Mouse (Mus musculus) midbrain, embryonic 13.5 days (tissue): ENCODE measurements at regions not wholly inside any gene's neighbourhood (a gene's known extent, or its start where the extent isn't known, plus 50 kb on each side); places are given as distances from the start of the nearest gene placed in this dataset.

ENCODE experiments used
- ATAC-seq: fragments of 200-750 bp; cut with Nextera tagmentation; 2 replicates; pipeline ENCODE4 v1.8.0; 2017; ENCODE audit warnings: mild to moderate bottlenecking, moderate TSS enrichment, moderate library complexity
- H3K27ac ChIP-seq: fragments of 300-500 bp; sonication (generic); 2 replicates; pipeline ENCODE4 v1.5.1; 2015; ENCODE audit warnings: inconsistent platforms, mild to moderate bottlenecking, moderate library complexity
- H3K27me3 ChIP-seq: fragments of 300-500 bp; sonication (generic); 2 replicates; pipeline ENCODE4 v1.6.1; 2015; ENCODE audit warnings: mild to moderate bottlenecking, inconsistent platforms
- H3K36me3 ChIP-seq: fragments of 300-500 bp; sonication (generic); 2 replicates; pipeline ENCODE4 v1.6.1; 2015; ENCODE audit warnings: mild to moderate bottlenecking, inconsistent platforms
- H3K4me1 ChIP-seq: fragments of 300-500 bp; sonication (generic); replicated peaks from 2 replicates; pipeline ENCODE4 v1.6.1; 2015; ENCODE audit warnings: inconsistent platforms
- H3K4me2 ChIP-seq: fragments of 300-500 bp; sonication (generic); replicated peaks from 2 replicates; pipeline ENCODE4 v1.6.1; 2015; ENCODE audit warnings: moderate library complexity, mild to moderate bottlenecking, inconsistent platforms
- H3K4me3 ChIP-seq: fragments of 300-500 bp; sonication (generic); replicated peaks from 2 replicates; pipeline ENCODE4 v1.5.1; 2015; ENCODE audit warnings: mild to moderate bottlenecking, inconsistent platforms
- H3K9ac ChIP-seq: fragments of 300-500 bp; sonication (generic); replicated peaks from 2 replicates; pipeline ENCODE4 v1.6.1; 2015; ENCODE audit warnings: mild to moderate bottlenecking, inconsistent platforms
- H3K9me3 ChIP-seq: fragments of 300-500 bp; sonication (generic); 2 replicates; pipeline ENCODE4 v1.6.1; 2016; ENCODE audit warnings: mild to moderate bottlenecking, inconsistent platforms
- WGBS: fragments of 180-500 bp; shearing (Covaris S2); methylation state at CpG from one replicate; pipeline ENCODE4 v1.1.7; 2015; 5-methylcytosine and 5-hydroxymethylcytosine counted together

DNA sequence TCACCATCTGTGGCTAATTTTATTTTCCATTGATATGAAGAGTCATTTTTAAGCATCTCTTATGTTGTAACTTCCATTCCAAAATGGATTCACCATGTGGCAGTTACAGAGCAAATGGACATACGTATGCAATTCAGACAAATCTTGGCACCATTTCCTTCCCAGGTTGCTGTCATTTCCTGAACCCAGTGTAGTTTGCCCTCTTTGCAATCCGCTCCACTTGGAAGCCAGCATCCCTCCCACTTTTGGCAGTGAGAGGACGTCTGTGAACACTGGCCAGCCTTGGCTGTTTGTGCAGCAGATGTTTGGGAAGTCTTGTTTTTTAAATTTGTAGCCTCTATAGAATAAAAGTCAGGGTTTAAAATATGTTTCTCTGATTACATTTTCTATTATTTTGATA, 510.6 kb upstream of the Cdh7 start:
- Histone ChIP-seq H3K4me1 (no peaks in the 10 kb centered on the region), H3K9me3 (no peaks in the 10 kb centered on the region), H3K4me2 (no peak overlapping the region), H3K36me3 (no peaks in the 10 kb centered on the region), H3K4me3 (no peak overlapping the region), H3K9ac (no peak overlapping the region), H3K27me3 (no peaks in the 10 kb centered on the region), H3K27ac (no peak overlapping the region)
- no peak for ATAC-seq
- 80% methylated on average over 3 of the region's 3 CpGs for WGBS

GRCm38 (mm10) chr1:109481387-109481786, 500.8 kb upstream of the Cdh7 start:
- H3K36me3 ChIP-seq = no peaks in the 10 kb centered on the region
- H3K9ac ChIP-seq = no peak overlapping the region
- no peaks in the 10 kb centered on the region for H3K4me1 ChIP-seq
- no peak overlapping the region for H3K4me2 ChIP-seq
- H3K27ac ChIP-seq = no peak overlapping the region
- ATAC-seq = no peak
- 79% methylated on average over 3 of the region's 3 CpGs for WGBS
- no peaks in the 10 kb centered on the region for H3K27me3 ChIP-seq
- no peak overlapping the region for H3K4me3 ChIP-seq
- no peaks in the 10 kb centered on the region for H3K9me3 ChIP-seq

- ATAC-seq = no peak
- WGBS = 82% methylated on average over 1 of the region's 1 CpGs
- no peak overlapping the region for H3K27ac ChIP-seq
Measured at GRCm38 (mm10) chr1:109495936-109496335, 486.3 kb upstream of the Cdh7 start.

DNA sequence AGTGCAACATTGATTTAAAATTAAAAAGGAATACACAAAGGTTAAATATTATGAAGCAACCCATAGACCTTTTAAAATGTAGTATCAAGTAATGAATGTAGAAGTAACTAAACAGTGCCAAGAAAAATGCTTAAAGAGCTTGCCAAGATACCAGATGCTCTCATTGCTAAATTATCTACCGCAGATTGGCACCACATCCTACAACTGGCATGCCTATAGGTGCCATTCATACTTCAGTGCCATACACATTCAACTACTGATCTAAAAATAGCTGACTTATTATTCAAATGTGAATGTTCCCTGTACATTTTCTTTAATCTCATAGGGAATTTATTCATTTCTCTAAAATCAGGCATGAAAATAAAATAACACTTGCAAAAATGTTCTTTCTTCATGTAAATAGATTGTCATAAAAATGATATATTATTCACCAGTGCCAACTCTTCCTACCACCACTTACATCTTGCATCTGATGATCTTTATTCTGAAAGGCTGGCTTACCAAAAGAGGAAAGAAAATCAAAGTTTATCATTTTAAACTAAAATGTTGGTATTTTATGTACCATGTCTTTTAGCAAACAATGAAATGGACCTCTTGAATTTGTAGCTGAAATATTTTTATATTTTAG, 469.5 kb upstream of the Cdh7 start:
- no peak for ATAC-seq
- Histone ChIP-seq H3K27me3 (no peaks in the 10 kb centered on the region), H3K4me1 (peaks cover 3% of the 10 kb centered on the region; the same call in 1 of the 2 replicates), H3K27ac (no peak overlapping the region), H3K4me3 (no peak overlapping the region), H3K9me3 (no peaks in the 10 kb centered on the region), H3K4me2 (no peak overlapping the region), H3K9ac (no peak overlapping the region), H3K36me3 (no peaks in the 10 kb centered on the region)
- WGBS = 93% methylated on average over 1 of the region's 1 CpGs

More at GRCm38 (mm10) chr1:109495936-109496335, 486.3 kb upstream of the Cdh7 start:
- Histone ChIP-seq H3K9ac (no peak overlapping the region), H3K4me2 (no peak overlapping the region), H3K4me3 (no peak overlapping the region), H3K27me3 (no peaks in the 10 kb centered on the region), H3K4me1 (no peaks in the 10 kb centered on the region), H3K9me3 (no peaks in the 10 kb centered on the region), H3K36me3 (no peaks in the 10 kb centered on the region)

DNA sequence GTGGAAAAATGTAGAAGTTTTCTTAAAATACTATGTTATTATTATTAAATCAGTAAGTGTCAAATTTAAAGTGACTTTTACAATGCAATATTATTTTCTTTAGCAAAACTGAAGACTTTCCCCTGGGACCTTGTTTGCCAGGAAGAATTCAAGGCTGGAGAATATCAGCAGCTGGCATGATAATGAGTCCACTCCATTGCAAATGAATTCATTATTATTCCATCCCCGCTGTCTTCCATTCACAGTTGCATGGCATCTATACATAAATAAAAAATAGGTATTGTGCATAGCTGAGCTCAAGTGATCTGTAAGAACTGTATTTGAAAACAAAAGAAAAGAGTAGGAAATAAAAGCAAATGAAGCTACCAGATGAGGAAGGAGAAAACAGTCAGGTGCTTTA, 467.9 kb upstream of the Cdh7 start:
- peak; percentile 78 for ATAC-seq
- Histone ChIP-seq H3K4me1 (peaks cover 3% of the 10 kb centered on the region; the same call in 1 of the 2 replicates), H3K4me2 (no peak overlapping the region), H3K27ac (no peak overlapping the region), H3K36me3 (no peaks in the 10 kb centered on the region), H3K9me3 (no peaks in the 10 kb centered on the region), H3K27me3 (no peaks in the 10 kb centered on the region), H3K9ac (no peak overlapping the region), H3K4me3 (no peak overlapping the region)
- 22% methylated on average over 1 of the region's 1 CpGs for WGBS
